Comparison of ENCODE assay signal across 7 mouse cellular contexts in the genomic region with DNA sequence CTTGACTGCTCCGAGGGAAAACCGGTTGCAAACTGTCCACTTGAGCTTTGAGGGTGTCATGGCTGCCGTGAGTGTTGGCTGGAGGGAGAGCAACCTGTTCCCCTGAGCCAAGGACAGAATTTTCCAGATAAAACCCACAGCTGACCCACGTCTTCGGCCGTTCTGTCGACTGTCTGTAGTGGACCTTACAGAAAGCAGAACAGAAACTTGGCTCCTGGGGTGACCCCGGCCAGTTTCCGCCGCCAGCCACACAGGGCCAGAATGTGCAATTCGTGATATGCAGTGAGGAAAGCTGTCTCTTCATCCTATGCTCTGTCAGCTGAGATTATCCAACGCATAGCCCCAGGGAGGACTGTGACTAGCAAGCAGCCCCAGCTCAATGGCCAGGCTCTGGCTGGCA.
DNase-seq lines count a peak whose midpoint lies in the region; ATAC-seq lines count a peak whose summit lies in the region.

No protein-coding gene starts in this region.

- no peak for DNase-seq in neural tube, embryonic 11.5 days (ENCODE audit: low spot score)
- no peak for DNase-seq in neural tube, embryonic 10.5 days (ENCODE audit: extremely low spot score, low spot score)
- peak; percentile 53 to 68 for DNase-seq in heart, adult 9 months (ENCODE audit: low spot score in 2 of 2)
- DNase-seq in skeletal muscle tissue, adult 2 months (ENCODE audit: low read depth, low spot score), result peak; percentile 14
- DNase-seq in embryo, embryonic 10.5 days (ENCODE audit: low spot score), result no peak

- H3K9ac ChIP-seq in neural tube, embryonic 11.5 days (ENCODE audit: low read length), result no peak overlapping the region
- no peak overlapping the region for H3K9ac ChIP-seq in intestine, embryonic 16.5 days (ENCODE audit: low read depth, low read length)

- no peak overlapping the region for H3K4me3 ChIP-seq in neural tube, embryonic 11.5 days (ENCODE audit: low read depth, low read length)
- no peak overlapping the region for H3K4me3 ChIP-seq in intestine, embryonic 16.5 days (ENCODE audit: low read length)

- H3K27ac ChIP-seq in neural tube, embryonic 11.5 days (ENCODE audit: low read depth, low read length), result peak overlapping the region; percentile 56
- H3K27ac ChIP-seq in intestine, embryonic 16.5 days (ENCODE audit: low read length), result peak overlapping the region; percentile 43; the same call in 1 of the 2 replicates

- WGBS in neural tube, embryonic 11.5 days, result 85% methylated on average over 12 of the region's 12 CpGs
- WGBS in intestine, embryonic 16.5 days, result 78% methylated on average over 12 of the region's 12 CpGs

- ATAC-seq in neural tube, embryonic 11.5 days (ENCODE audit: insufficient read depth, low FRiP score, low TSS enrichment), result no peak
- ATAC-seq in intestine, embryonic 16.5 days, result no peak
- no peak for ATAC-seq in erythroblast, adult 5-6 weeks (replicated peaks; ENCODE audit: low FRiP score, poor library complexity, severe bottlenecking)

- H3K4me1 ChIP-seq in neural tube, embryonic 11.5 days (ENCODE audit: control insufficient read depth, insufficient read depth, low read length), result peaks cover 14% of the 10 kb centered on the region; the same call in 1 of the 2 replicates
- H3K4me1 ChIP-seq in intestine, embryonic 16.5 days (ENCODE audit: control insufficient read depth, insufficient read depth, low read length), result peaks cover 11% of the 10 kb centered on the region

- no peaks in the 10 kb centered on the region for H3K36me3 ChIP-seq in neural tube, embryonic 11.5 days (ENCODE audit: control insufficient read depth, insufficient read depth, low read length)
- H3K36me3 ChIP-seq in intestine, embryonic 16.5 days (ENCODE audit: control insufficient read depth, insufficient read depth, low read length), result no peaks in the 10 kb centered on the region

- H3K4me2 ChIP-seq in neural tube, embryonic 11.5 days (ENCODE audit: low read depth), result no peak overlapping the region
- no peak overlapping the region for H3K4me2 ChIP-seq in intestine, embryonic 16.5 days (ENCODE audit: low read depth, low read length)

- no peaks in the 10 kb centered on the region for H3K9me3 ChIP-seq in neural tube, embryonic 11.5 days (ENCODE audit: control insufficient read depth, low read length)
- no peaks in the 10 kb centered on the region for H3K9me3 ChIP-seq in intestine, embryonic 16.5 days (ENCODE audit: control insufficient read depth, low read length)

- no peaks in the 10 kb centered on the region for H3K27me3 ChIP-seq in neural tube, embryonic 11.5 days (ENCODE audit: control insufficient read depth, insufficient read depth, low read length)
- H3K27me3 ChIP-seq in intestine, embryonic 16.5 days (replicated peaks; ENCODE audit: control insufficient read depth, insufficient read depth, low read length), result no peaks in the 10 kb centered on the region

Comparison
In these comparisons a context has a peak if more than half of its experiments do, and no peak if none do; other contexts are left out.
1. DNase-seq: peak in heart, adult 9 months (2 of 2) and skeletal muscle tissue, adult 2 months (single experiment); none in neural tube, embryonic 11.5 days (single experiment), neural tube, embryonic 10.5 days (single experiment) and embryo, embryonic 10.5 days (single experiment).